ENCODE assay signal across 8 mouse cellular contexts in genomic region chr7:58397992-58398391, GRCm38 (mm10).
DNase-seq lines count a peak whose midpoint lies in the region; ATAC-seq lines count a peak whose summit lies in the region.

No protein-coding gene starts in this region.

- H3K27me3 ChIP-seq in kidney, embryonic 16.5 days (ENCODE audit: insufficient read depth, low read length), result no peaks in the 10 kb centered on the region
- no peaks in the 10 kb centered on the region for H3K27me3 ChIP-seq in embryonic facial prominence, embryonic 13.5 days
- H3K27me3 ChIP-seq in limb, embryonic 12.5 days, result no peaks in the 10 kb centered on the region

- WGBS in kidney, embryonic 16.5 days, result 15% methylated on average over 6 of the region's 6 CpGs
- 11% methylated on average over 6 of the region's 6 CpGs for WGBS in embryonic facial prominence, embryonic 13.5 days
- 26% methylated on average over 6 of the region's 6 CpGs for WGBS in limb, embryonic 12.5 days

- ATAC-seq in kidney, embryonic 16.5 days (ENCODE audit: low FRiP score, low TSS enrichment), result no peak
- no peak for ATAC-seq in embryonic facial prominence, embryonic 13.5 days (ENCODE audit: insufficient number of reproducible peaks, insufficient read depth, low FRiP score, low TSS enrichment, low read depth)
- ATAC-seq in limb, embryonic 12.5 days (ENCODE audit: insufficient number of reproducible peaks, insufficient read depth, low FRiP score, low TSS enrichment, low read depth), result no peak

- peaks cover 3% of the 10 kb centered on the region for H3K4me1 ChIP-seq in kidney, embryonic 16.5 days (ENCODE audit: insufficient read depth, low read length)
- peaks cover 12% of the 10 kb centered on the region; the same call in 1 of the 2 replicates for H3K4me1 ChIP-seq in embryonic facial prominence, embryonic 13.5 days
- H3K4me1 ChIP-seq in limb, embryonic 12.5 days (replicated peaks), result peaks cover 6% of the 10 kb centered on the region; the same call in 1 of the 2 replicates

- H3K4me3 ChIP-seq in kidney, embryonic 16.5 days (ENCODE audit: low read length), result peak overlapping the region; percentile 65
- peak overlapping the region; percentile 62 for H3K4me3 ChIP-seq in embryonic facial prominence, embryonic 13.5 days
- H3K4me3 ChIP-seq in limb, embryonic 12.5 days (replicated peaks), result peak overlapping the region; percentile 48

- no peak for DNase-seq in kidney, postnatal 14 days
- peak; percentile 2 for DNase-seq in retina, adult 2 months (ENCODE audit: low read depth, low spot score)
- DNase-seq in spleen, adult 18-20 months, result no peak
- DNase-seq in kidney, adult 18-20 months, result no peak
- no peak for DNase-seq in adrenal gland, postnatal 25 days

- no peaks in the 10 kb centered on the region for H3K9me3 ChIP-seq in kidney, embryonic 16.5 days (ENCODE audit: low read length)
- H3K9me3 ChIP-seq in embryonic facial prominence, embryonic 13.5 days, result no peaks in the 10 kb centered on the region
- H3K9me3 ChIP-seq in limb, embryonic 12.5 days, result no peaks in the 10 kb centered on the region

- H3K27ac ChIP-seq in kidney, embryonic 16.5 days (ENCODE audit: low read length), result no peak overlapping the region; the same call in 1 of the 2 replicates
- peak overlapping the region; percentile 92 for H3K27ac ChIP-seq in embryonic facial prominence, embryonic 13.5 days
- peak overlapping the region; percentile 91; the same call in 1 of the 2 replicates for H3K27ac ChIP-seq in limb, embryonic 12.5 days

- peak overlapping the region; percentile 78 for H3K9ac ChIP-seq in kidney, embryonic 16.5 days (replicated peaks; ENCODE audit: low read length)
- H3K9ac ChIP-seq in embryonic facial prominence, embryonic 13.5 days, result peak overlapping the region; percentile 75
- H3K9ac ChIP-seq in limb, embryonic 12.5 days (replicated peaks), result peak overlapping the region; percentile 52; the same call in 1 of the 2 replicates

- H3K4me2 ChIP-seq in kidney, embryonic 16.5 days (replicated peaks; ENCODE audit: low read depth, low read length), result peak overlapping the region; percentile 61
- peak overlapping the region; percentile 64 for H3K4me2 ChIP-seq in embryonic facial prominence, embryonic 13.5 days
- peak overlapping the region; percentile 55 for H3K4me2 ChIP-seq in limb, embryonic 12.5 days

- H3K36me3 ChIP-seq in kidney, embryonic 16.5 days (ENCODE audit: insufficient read depth, low read length), result no peaks in the 10 kb centered on the region
- H3K36me3 ChIP-seq in embryonic facial prominence, embryonic 13.5 days, result no peaks in the 10 kb centered on the region
- no peaks in the 10 kb centered on the region for H3K36me3 ChIP-seq in limb, embryonic 12.5 days
